Mouse (Mus musculus): ENCODE measurements around the gene Nup210l.

Gene Nup210l

GRCm38 (mm10) chr3:90090892-90091291 is 13.0 kb upstream of the Nup210l start:
- DNase-seq (ENCODE audit: inconsistent age in 2 of 2, low spot score in 1 of 2) = peak; percentile 64 to 83

GRCm38 (mm10) chr3:90094453-90094852 is 9.5 kb upstream of the Nup210l start:
- no peak for DNase-seq (ENCODE audit: inconsistent age in 2 of 2, low spot score in 1 of 2)

GRCm38 (mm10) chr3:90097928-90098327 is 6.0 kb upstream of the Nup210l start:
- DNase-seq (ENCODE audit: inconsistent age in 2 of 2, low spot score in 1 of 2) = no peak

GRCm38 (mm10) chr3:90101010-90101409 is 2.9 kb upstream of the Nup210l start:
- DNase-seq (ENCODE audit: inconsistent age in 2 of 2, low spot score in 1 of 2) = no peak

- DNase-seq (ENCODE audit: inconsistent age in 2 of 2, low spot score in 1 of 2) = no peak
Observed at GRCm38 (mm10) chr3:90101673-90102072, 2.3 kb upstream of the Nup210l start.

GRCm38 (mm10) chr3:90102239-90102638 is 1.7 kb upstream of the Nup210l start:
- DNase-seq (ENCODE audit: inconsistent age in 2 of 2, low spot score in 1 of 2) = no peak

GRCm38 (mm10) chr3:90103176-90103575 is 756 bp upstream of the Nup210l start:
- DNase-seq (ENCODE audit: inconsistent age in 2 of 2, low spot score in 1 of 2) = no peak

- no peak for DNase-seq (ENCODE audit: inconsistent age in 2 of 2, low spot score in 1 of 2)
Observed at GRCm38 (mm10) chr3:90111706-90112105, 7.8 kb downstream of the Nup210l start.

GRCm38 (mm10) chr3:90114342-90114741 is 10.4 kb downstream of the Nup210l start:
- DNase-seq (ENCODE audit: inconsistent age in 2 of 2, low spot score in 1 of 2) = peak; percentile 39 to 72

GRCm38 (mm10) chr3:90115526-90115925 is 11.6 kb downstream of the Nup210l start:
- peak; percentile 69 to 90 for DNase-seq (ENCODE audit: inconsistent age in 2 of 2, low spot score in 1 of 2)

GRCm38 (mm10) chr3:90118132-90118790 is 14.3 kb downstream of the Nup210l start:
- peak; percentile 76 to 92 for DNase-seq (ENCODE audit: inconsistent age in 2 of 2, low spot score in 1 of 2)

- DNase-seq (ENCODE audit: inconsistent age in 2 of 2, low spot score in 1 of 2) = peak; percentile 84 to 91
Observed at GRCm38 (mm10) chr3:90122036-90122435, 18.1 kb downstream of the Nup210l start.

- DNase-seq (ENCODE audit: inconsistent age in 2 of 2, low spot score in 1 of 2) = no peak
Observed at GRCm38 (mm10) chr3:90125710-90126109, 21.8 kb downstream of the Nup210l start.

- no peak for DNase-seq (ENCODE audit: inconsistent age in 2 of 2, low spot score in 1 of 2)
Observed at GRCm38 (mm10) chr3:90127881-90128280, 23.9 kb downstream of the Nup210l start.

- no peak for DNase-seq (ENCODE audit: inconsistent age in 2 of 2, low spot score in 1 of 2)
Observed at GRCm38 (mm10) chr3:90132745-90133144, 28.8 kb downstream of the Nup210l start.

- no peak for DNase-seq (ENCODE audit: inconsistent age in 2 of 2, low spot score in 1 of 2)
Observed at GRCm38 (mm10) chr3:90133331-90133730, 29.4 kb downstream of the Nup210l start.

GRCm38 (mm10) chr3:90134483-90134882 is 30.6 kb downstream of the Nup210l start:
- DNase-seq (ENCODE audit: inconsistent age in 2 of 2, low spot score in 1 of 2) = peak; percentile 80 to 89

- peak in 1 of 2 experiments; percentile 41 for DNase-seq (ENCODE audit: inconsistent age in 2 of 2, low spot score in 1 of 2)
Observed at GRCm38 (mm10) chr3:90134993-90135392, 31.1 kb downstream of the Nup210l start.

GRCm38 (mm10) chr3:90136660-90137059 is 32.7 kb downstream of the Nup210l start:
- DNase-seq (ENCODE audit: inconsistent age in 2 of 2, low spot score in 1 of 2) = no peak

GRCm38 (mm10) chr3:90137606-90138005 is 33.7 kb downstream of the Nup210l start:
- DNase-seq (ENCODE audit: inconsistent age in 2 of 2, low spot score in 1 of 2) = no peak

- DNase-seq (ENCODE audit: inconsistent age in 2 of 2, low spot score in 1 of 2) = peak; percentile 52 to 84
Observed at GRCm38 (mm10) chr3:90139962-90140361, 36.0 kb downstream of the Nup210l start.

GRCm38 (mm10) chr3:90145461-90145860 is 41.5 kb downstream of the Nup210l start:
- no peak for DNase-seq (ENCODE audit: inconsistent age in 2 of 2, low spot score in 1 of 2)

GRCm38 (mm10) chr3:90146651-90147050 is 42.7 kb downstream of the Nup210l start:
- no peak for DNase-seq (ENCODE audit: inconsistent age in 2 of 2, low spot score in 1 of 2)

Data from adrenal gland, adult (tissue).